Mouse (Mus musculus) CH12F3 (cell line): ENCODE data around the gene Ifi35.
"Not testable (repeated sequence)": the region's sequence is repeated elsewhere in the genome, so short reads cannot be mapped to it uniquely, and the experiment has no call there.

Source experiments
- in situ Hi-C: fragments of 300-500 bp; cut with MboI; formaldehyde crosslinking; loops from 2 replicates; pipeline ENCODE4 v1.14.3; 2020; ENCODE audit warnings: low sequenced_read_pairs

The Ifi35 gene

GRCm38 (mm10) chr11:101467477-101468262 is 19.5 kb downstream of the Ifi35 start:
- in situ Hi-C loops: no loop called here

- in situ Hi-C loops: no loop called here
Observed at GRCm38 (mm10) chr11:101468263-101468688, 20.1 kb downstream of the Ifi35 start.

- in situ Hi-C loops: no loop called here
Observed at GRCm38 (mm10) chr11:101468731-101469130, 20.5 kb downstream of the Ifi35 start.

- in situ Hi-C loops: no loop called here
Observed at GRCm38 (mm10) chr11:101469155-101469554, 20.9 kb downstream of the Ifi35 start.

GRCm38 (mm10) chr11:101470206-101470605 is 22.0 kb downstream of the Ifi35 start:
- in situ Hi-C loops: no loop called here

GRCm38 (mm10) chr11:101471926-101472325 is 23.7 kb downstream of the Ifi35 start:
- in situ Hi-C loops: no loop called here

- in situ Hi-C loops: no loop called here
Observed at GRCm38 (mm10) chr11:101472336-101472735, 24.1 kb downstream of the Ifi35 start.

GRCm38 (mm10) chr11:101473686-101474085 is 25.5 kb downstream of the Ifi35 start:
- in situ Hi-C loops: not testable (repeated sequence)

- in situ Hi-C loops: no loop called here
Observed at GRCm38 (mm10) chr11:101474298-101474697, 26.1 kb downstream of the Ifi35 start.

- in situ Hi-C loops: not testable (repeated sequence)
Observed at GRCm38 (mm10) chr11:101476361-101476760, 28.2 kb downstream of the Ifi35 start.

- in situ Hi-C loops: no loop called here
Observed at GRCm38 (mm10) chr11:101477194-101477551, 29.0 kb downstream of the Ifi35 start.

- in situ Hi-C loops: no loop called here
Observed at GRCm38 (mm10) chr11:101477552-101478211, 29.5 kb downstream of the Ifi35 start.

GRCm38 (mm10) chr11:101479171-101479635 is 31.0 kb downstream of the Ifi35 start:
- in situ Hi-C loops: no loop called here

GRCm38 (mm10) chr11:101480912-101481311 is 32.7 kb downstream of the Ifi35 start:
- in situ Hi-C loops: no loop called here

GRCm38 (mm10) chr11:101483804-101484203 is 35.6 kb downstream of the Ifi35 start:
- in situ Hi-C loops: no loop called here

- in situ Hi-C loops: no loop called here
Observed at GRCm38 (mm10) chr11:101484245-101484644, 36.0 kb downstream of the Ifi35 start.

GRCm38 (mm10) chr11:101484814-101485213 is 36.6 kb downstream of the Ifi35 start:
- in situ Hi-C loops: no loop called here

GRCm38 (mm10) chr11:101485509-101486028 is 37.4 kb downstream of the Ifi35 start:
- in situ Hi-C loops: no loop called here

- in situ Hi-C loops: no loop called here
Observed at GRCm38 (mm10) chr11:101486126-101486525, 37.9 kb downstream of the Ifi35 start.

GRCm38 (mm10) chr11:101506269-101506780 is 58.1 kb downstream of the Ifi35 start:
- in situ Hi-C loops: no loop called here

- in situ Hi-C loops: no loop called here
Observed at GRCm38 (mm10) chr11:101507090-101507489, 58.9 kb downstream of the Ifi35 start.
